Mouse (Mus musculus): ENCODE measurements around the gene Mier1.

GRCm38 (mm10) chr4:103064421-103064820, 49.8 kb upstream of the Mier1 start:
- TF ChIP-seq GATA1 (IDR thresholded peaks at IDR 0.05; ENCODE audit: low read length), result no peak
- TF ChIP-seq TAL1 (IDR thresholded peaks at IDR 0.05; ENCODE audit: low read length), result no peak
